Mouse (Mus musculus) embryonic facial prominence, embryonic 13.5 days (tissue): ENCODE data around the gene D630045J12Rik. TPM values are rescaled to one million over a fixed set of nuclear protein-coding genes. Genes with fewer than 3 reads are reported as not detected.

Experiments
- ATAC-seq: fragments of 200-750 bp; cut with Nextera tagmentation; 2 replicates; pipeline ENCODE4 v1.8.0; 2017; ENCODE audit warnings: low read depth; ENCODE audit not compliant: insufficient number of reproducible peaks, insufficient read depth, low FRiP score, low TSS enrichment
- H3K27ac ChIP-seq: fragments of 300-500 bp; sonication (generic); 2 replicates; pipeline ENCODE4 v1.5.1; 2015; ENCODE audit warnings: moderate library complexity, mild to moderate bottlenecking, inconsistent platforms
- H3K27me3 ChIP-seq: fragments of 300-500 bp; sonication (generic); 2 replicates; pipeline ENCODE4 v1.6.1; 2015; ENCODE audit warnings: mild to moderate bottlenecking, inconsistent platforms
- H3K36me3 ChIP-seq: fragments of 300-500 bp; sonication (generic); 2 replicates; pipeline ENCODE4 v1.6.1; 2015; ENCODE audit warnings: mild to moderate bottlenecking, inconsistent platforms
- H3K4me1 ChIP-seq: fragments of 300-500 bp; sonication (generic); 2 replicates; pipeline ENCODE4 v1.6.1; 2015; ENCODE audit warnings: inconsistent platforms
- H3K4me2 ChIP-seq: fragments of 300-500 bp; sonication (generic); 2 replicates; pipeline ENCODE4 v1.6.1; 2015; ENCODE audit warnings: moderate library complexity, mild to moderate bottlenecking, inconsistent platforms
- H3K4me3 ChIP-seq: fragments of 300-500 bp; sonication (generic); 2 replicates; pipeline ENCODE4 v1.5.1; 2015; ENCODE audit warnings: mild to moderate bottlenecking, inconsistent platforms
- H3K9ac ChIP-seq: fragments of 300-500 bp; sonication (generic); 2 replicates; pipeline ENCODE4 v1.6.1; 2015; ENCODE audit warnings: mild to moderate bottlenecking, inconsistent platforms
- H3K9me3 ChIP-seq: fragments of 300-500 bp; sonication (generic); 2 replicates; pipeline ENCODE4 v1.6.1; 2016; ENCODE audit warnings: inconsistent platforms
- WGBS: fragments of 180-500 bp; shearing (Covaris S2); methylation state at CpG from one replicate; pipeline ENCODE4 v1.1.7; 2015; ENCODE audit warnings: mixed read lengths; 5-methylcytosine and 5-hydroxymethylcytosine counted together
- polyA plus RNA-seq: library from polyadenylated mRNA; unstranded; fragments of >200 nt; fragmentation: Nextera tagmentation; extraction: Ambion mirVana; gene quantifications from 2 replicates; pipeline ENCODE4 v1.2.1, GENCODE M21; 2015

Gene D630045J12Rik
- polyA plus RNA-seq, 1 experiment from 2014 or later, result 8.3 TPM

- no peak overlapping the region for H3K4me3 ChIP-seq
- H3K27me3 ChIP-seq, result no peaks in the 10 kb centered on the region
- no peaks in the 10 kb centered on the region for H3K9me3 ChIP-seq
- H3K4me1 ChIP-seq, result peaks cover 7% of the 10 kb centered on the region
- ATAC-seq, result no peak
- H3K9ac ChIP-seq, result no peak overlapping the region
- H3K36me3 ChIP-seq, result no peaks in the 10 kb centered on the region
- WGBS, result 94% methylated on average over 8 of the region's 8 CpGs
- H3K4me2 ChIP-seq, result no peak overlapping the region
- H3K27ac ChIP-seq, result no peak overlapping the region
These were observed 3.7 kb upstream of the D630045J12Rik start for GRCm38 (mm10) chr6:38257506-38257905.

- WGBS, result 94% methylated on average over 4 of the region's 4 CpGs
- Histone ChIP-seq H3K4me2 (no peak overlapping the region), H3K4me1 (peaks cover 14% of the 10 kb centered on the region), H3K36me3 (no peaks in the 10 kb centered on the region), H3K4me3 (no peak overlapping the region), H3K9me3 (no peaks in the 10 kb centered on the region), H3K27me3 (no peaks in the 10 kb centered on the region), H3K27ac (no peak overlapping the region), H3K9ac (no peak overlapping the region)
- no peak for ATAC-seq
These were observed 3.0 kb upstream of the D630045J12Rik start for GRCm38 (mm10) chr6:38256793-38257192.

GRCm38 (mm10) chr6:38255794-38256193 is 2.0 kb upstream of the D630045J12Rik start:
- Histone ChIP-seq H3K4me3 (no peak overlapping the region), H3K9me3 (no peaks in the 10 kb centered on the region)
- WGBS, result 48% methylated on average over 2 of the region's 2 CpGs

DNA sequence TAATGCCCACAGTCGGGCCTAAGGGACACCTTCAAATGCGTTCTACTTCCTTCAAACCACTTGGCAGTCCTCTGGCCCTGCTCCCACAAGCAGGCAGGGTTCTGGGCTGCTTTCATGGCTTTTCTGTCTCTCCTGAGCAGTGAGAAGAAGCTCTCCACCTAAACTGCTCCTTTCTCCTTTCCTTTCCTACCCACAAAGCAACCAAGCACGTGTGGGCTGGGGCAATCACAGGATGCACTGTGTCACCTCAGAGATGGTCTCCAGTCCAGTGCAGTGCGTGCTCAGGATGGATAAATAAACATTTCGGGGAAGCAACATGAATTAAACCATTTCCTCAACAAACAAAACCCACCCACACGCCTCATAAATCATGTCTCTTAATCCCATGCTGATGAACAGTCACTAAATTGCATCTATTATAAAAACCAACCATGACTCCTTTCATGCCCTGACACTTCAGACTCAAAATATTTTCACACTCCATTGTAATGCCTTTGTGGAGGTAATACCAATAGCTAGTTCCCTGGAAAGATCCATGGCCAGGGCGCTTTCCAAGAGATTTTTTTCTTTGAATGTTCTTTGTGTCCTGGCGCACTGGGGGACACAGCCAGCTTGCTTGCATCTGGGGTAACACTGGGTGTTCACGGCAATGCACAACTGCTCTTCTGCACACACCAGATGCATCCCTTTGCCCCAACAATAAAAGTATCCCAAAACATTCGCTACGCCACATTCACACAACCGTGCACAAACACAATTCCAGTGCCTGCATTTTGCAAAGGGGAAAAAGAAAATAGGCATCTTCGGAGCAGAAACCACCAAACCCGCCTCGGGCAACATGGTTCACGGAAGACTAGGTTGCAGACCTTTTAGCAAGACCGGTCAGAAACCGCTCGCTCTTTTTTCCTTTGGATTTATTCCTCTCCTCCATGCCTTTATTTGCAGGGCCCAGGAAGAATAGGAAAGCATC is 758 bp downstream of the D630045J12Rik start:
- H3K27me3 ChIP-seq, result no peaks in the 10 kb centered on the region
- H3K9me3 ChIP-seq, result no peaks in the 10 kb centered on the region
- H3K27ac ChIP-seq, result peak overlapping the region; percentile 89
- ATAC-seq, result no peak
- H3K4me1 ChIP-seq, result peaks cover 30% of the 10 kb centered on the region
- peak overlapping the region; percentile 74 for H3K4me2 ChIP-seq
- peak overlapping the region; percentile 96 for H3K9ac ChIP-seq
- peak overlapping the region; percentile 90 for H3K4me3 ChIP-seq
- H3K36me3 ChIP-seq, result no peaks in the 10 kb centered on the region
- whole genome bisulfite sequencing, result 5% methylated on average over 19 of the region's 19 CpGs

More at GRCm38 (mm10) chr6:38255794-38256193, 2.0 kb upstream of the D630045J12Rik start:
- no peak overlapping the region for H3K9ac ChIP-seq
- no peaks in the 10 kb centered on the region for H3K27me3 ChIP-seq
- H3K4me2 ChIP-seq, result no peak overlapping the region
- ATAC-seq, result no peak
- no peak overlapping the region for H3K27ac ChIP-seq
- H3K4me1 ChIP-seq, result peaks cover 22% of the 10 kb centered on the region
- H3K36me3 ChIP-seq, result no peaks in the 10 kb centered on the region

GRCm38 (mm10) chr6:38252139-38252538 is 1.7 kb downstream of the D630045J12Rik start:
- Histone ChIP-seq H3K4me3 (peak overlapping the region; percentile 90), H3K9ac (peak overlapping the region; percentile 96), H3K4me2 (peak overlapping the region; percentile 74), H3K27me3 (no peaks in the 10 kb centered on the region), H3K36me3 (no peaks in the 10 kb centered on the region), H3K27ac (no peak overlapping the region), H3K4me1 (peaks cover 36% of the 10 kb centered on the region), H3K9me3 (no peaks in the 10 kb centered on the region)
- 42% methylated on average over 10 of the region's 10 CpGs for WGBS
- ATAC-seq, result no peak

DNA sequence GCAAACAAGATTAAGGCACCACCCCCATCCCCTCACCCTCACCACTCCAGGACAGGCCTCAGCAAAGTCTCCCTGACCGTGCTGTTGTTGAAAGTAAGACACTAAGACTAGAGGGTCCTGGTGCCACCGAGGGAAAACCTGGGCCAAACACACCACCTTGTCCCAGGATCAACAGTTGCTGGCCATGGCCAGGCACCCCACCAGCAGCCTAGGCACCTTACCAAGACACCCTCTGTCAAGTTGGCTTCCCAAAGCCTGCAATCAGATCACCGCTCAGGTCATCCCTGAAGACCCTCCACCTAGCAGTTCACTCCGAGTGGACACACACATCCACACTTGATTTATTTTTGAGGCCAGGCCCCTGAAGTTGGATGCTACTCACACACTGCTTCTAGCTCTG is 2.3 kb downstream of the D630045J12Rik start:
- H3K36me3 ChIP-seq, result no peaks in the 10 kb centered on the region
- H3K9ac ChIP-seq, result peak overlapping the region; percentile 96; the same call in 1 of the 2 replicates
- H3K27me3 ChIP-seq, result no peaks in the 10 kb centered on the region
- no peaks in the 10 kb centered on the region for H3K9me3 ChIP-seq
- H3K27ac ChIP-seq, result no peak overlapping the region
- WGBS, result 48% methylated on average over 4 of the region's 4 CpGs
- no peak for ATAC-seq
- H3K4me1 ChIP-seq, result peaks cover 36% of the 10 kb centered on the region
- peak overlapping the region; percentile 74 for H3K4me2 ChIP-seq
- no peak overlapping the region for H3K4me3 ChIP-seq

- H3K9me3 ChIP-seq, result no peaks in the 10 kb centered on the region
- peaks cover 52% of the 10 kb centered on the region for H3K4me1 ChIP-seq
- H3K27me3 ChIP-seq, result no peaks in the 10 kb centered on the region
- ATAC-seq, result no peak
- H3K4me2 ChIP-seq, result no peak overlapping the region
- H3K9ac ChIP-seq, result no peak overlapping the region
- 79% methylated on average over 4 of the region's 4 CpGs for WGBS
- H3K4me3 ChIP-seq, result no peak overlapping the region
- H3K27ac ChIP-seq, result no peak overlapping the region
- H3K36me3 ChIP-seq, result no peaks in the 10 kb centered on the region
These were observed 6.4 kb downstream of the D630045J12Rik start for GRCm38 (mm10) chr6:38247362-38247761.

DNA sequence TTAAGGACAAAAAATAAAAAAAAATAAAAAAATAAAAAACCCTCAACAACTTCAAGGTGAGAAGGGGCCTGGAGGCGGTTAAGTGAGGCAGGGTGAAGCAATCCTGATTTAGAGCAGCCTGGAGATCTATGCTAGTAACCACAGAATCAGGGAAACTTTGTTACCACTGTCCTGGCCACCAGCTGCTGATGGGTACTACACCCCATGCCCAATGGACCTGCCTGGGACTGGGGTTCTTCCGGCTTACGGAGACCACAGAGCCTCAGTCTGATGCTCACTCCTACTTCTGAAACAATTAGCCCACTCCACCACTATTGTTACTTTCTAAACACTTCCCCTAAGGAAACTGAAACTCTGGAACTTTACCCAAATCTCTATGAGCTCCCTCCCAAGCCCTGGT is 9.0 kb downstream of the D630045J12Rik start:
- Histone ChIP-seq H3K9me3 (no peaks in the 10 kb centered on the region), H3K27ac (0 out of 2 replicates have a peak overlapping the region, but pooled peaks have one; percentile 9), H3K4me2 (no peak overlapping the region), H3K4me1 (peaks cover 57% of the 10 kb centered on the region), H3K27me3 (no peaks in the 10 kb centered on the region), H3K9ac (no peak overlapping the region), H3K4me3 (no peak overlapping the region), H3K36me3 (no peaks in the 10 kb centered on the region)
- WGBS, result 83% methylated on average over 3 of the region's 3 CpGs
- no peak for ATAC-seq

DNA sequence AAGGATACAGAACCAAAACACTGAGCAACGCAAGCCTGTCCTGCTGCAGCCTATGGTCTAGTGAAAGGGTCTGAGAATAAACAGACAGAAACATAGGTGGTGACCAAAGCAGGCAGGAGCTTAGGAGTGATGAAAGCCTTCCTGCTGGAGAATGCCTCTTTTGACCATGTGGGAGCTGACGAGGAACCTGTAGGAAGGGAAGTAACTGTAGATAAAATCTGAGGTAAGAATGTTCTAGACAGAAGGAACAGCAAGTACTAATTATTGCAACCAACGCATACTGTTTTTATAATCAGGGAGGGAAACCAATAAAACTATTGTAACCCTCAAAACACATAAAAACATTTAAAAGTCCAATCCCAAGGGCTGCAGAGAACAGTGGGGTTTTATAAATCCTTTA is 9.6 kb downstream of the D630045J12Rik start:
- no peaks in the 10 kb centered on the region for H3K27me3 ChIP-seq
- no peak overlapping the region for H3K4me2 ChIP-seq
- no peak overlapping the region for H3K9ac ChIP-seq
- no peaks in the 10 kb centered on the region for H3K36me3 ChIP-seq
- WGBS, result 64% methylated on average over 3 of the region's 3 CpGs
- no peak overlapping the region for H3K4me3 ChIP-seq
- no peak for ATAC-seq
- H3K9me3 ChIP-seq, result no peaks in the 10 kb centered on the region
- H3K27ac ChIP-seq, result no peak overlapping the region; the same call in 1 of the 2 replicates
- peaks cover 57% of the 10 kb centered on the region for H3K4me1 ChIP-seq

- H3K27ac ChIP-seq, result no peak overlapping the region
- no peak for ATAC-seq
- WGBS, result 76% methylated on average over 5 of the region's 5 CpGs
- no peaks in the 10 kb centered on the region for H3K36me3 ChIP-seq
- no peak overlapping the region for H3K4me2 ChIP-seq
- H3K4me1 ChIP-seq, result peaks cover 49% of the 10 kb centered on the region
- H3K4me3 ChIP-seq, result no peak overlapping the region
- H3K9ac ChIP-seq, result no peak overlapping the region
- no peaks in the 10 kb centered on the region for H3K9me3 ChIP-seq
- no peaks in the 10 kb centered on the region for H3K27me3 ChIP-seq
These were observed 11.0 kb downstream of the D630045J12Rik start for GRCm38 (mm10) chr6:38242833-38243232.

DNA sequence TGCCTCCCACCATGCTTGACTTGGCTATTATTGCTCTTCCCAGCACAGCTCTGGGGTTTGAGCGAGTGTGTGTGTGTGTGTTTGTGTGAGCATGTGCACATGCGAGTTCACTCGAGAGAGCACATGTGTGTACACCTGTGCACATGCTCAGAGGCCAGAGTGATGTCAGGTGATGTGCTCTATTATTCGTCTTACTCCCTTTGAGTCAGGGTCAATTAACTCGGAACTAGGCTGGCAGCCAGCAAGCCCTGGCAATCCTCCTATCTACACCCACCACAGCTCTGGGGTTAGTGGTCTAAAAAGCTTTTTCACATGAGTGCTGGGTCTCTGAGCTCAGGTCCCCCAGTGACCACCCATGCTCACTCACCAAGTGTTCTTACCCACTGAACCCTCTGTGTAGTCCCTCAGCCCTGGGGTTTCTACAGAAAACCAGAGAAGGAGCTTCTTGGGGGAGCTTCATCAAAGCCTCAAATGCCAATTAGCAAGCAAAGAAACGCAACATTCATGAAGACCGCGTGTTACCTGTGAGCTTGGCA is 11.4 kb downstream of the D630045J12Rik start:
- no peak overlapping the region for H3K4me3 ChIP-seq
- no peak for ATAC-seq
- H3K9ac ChIP-seq, result no peak overlapping the region
- H3K36me3 ChIP-seq, result no peaks in the 10 kb centered on the region
- 77% methylated on average over 8 of the region's 8 CpGs for whole genome bisulfite sequencing
- H3K4me1 ChIP-seq, result peaks cover 45% of the 10 kb centered on the region
- no peaks in the 10 kb centered on the region for H3K27me3 ChIP-seq
- H3K27ac ChIP-seq, result no peak overlapping the region
- no peak overlapping the region for H3K4me2 ChIP-seq
- no peaks in the 10 kb centered on the region for H3K9me3 ChIP-seq

GRCm38 (mm10) chr6:38241508-38241907 is 12.3 kb downstream of the D630045J12Rik start:
- 55% methylated on average over 4 of the region's 4 CpGs for WGBS
- no peaks in the 10 kb centered on the region for H3K36me3 ChIP-seq
- no peak overlapping the region for H3K4me2 ChIP-seq
- peaks cover 45% of the 10 kb centered on the region for H3K4me1 ChIP-seq
- ATAC-seq, result no peak
- H3K4me3 ChIP-seq, result no peak overlapping the region
- no peaks in the 10 kb centered on the region for H3K27me3 ChIP-seq
- H3K27ac ChIP-seq, result no peak overlapping the region
- no peak overlapping the region for H3K9ac ChIP-seq
- no peaks in the 10 kb centered on the region for H3K9me3 ChIP-seq
